Mouse (Mus musculus): Measurements from ENCODE around the gene Rela. TPM values are rescaled to one million over a fixed set of nuclear protein-coding genes. Genes with fewer than 3 reads are reported as not detected.

Gene Rela
- polyA plus RNA-seq, 1 experiment from 2014 or later = 28.7 TPM

DNA sequence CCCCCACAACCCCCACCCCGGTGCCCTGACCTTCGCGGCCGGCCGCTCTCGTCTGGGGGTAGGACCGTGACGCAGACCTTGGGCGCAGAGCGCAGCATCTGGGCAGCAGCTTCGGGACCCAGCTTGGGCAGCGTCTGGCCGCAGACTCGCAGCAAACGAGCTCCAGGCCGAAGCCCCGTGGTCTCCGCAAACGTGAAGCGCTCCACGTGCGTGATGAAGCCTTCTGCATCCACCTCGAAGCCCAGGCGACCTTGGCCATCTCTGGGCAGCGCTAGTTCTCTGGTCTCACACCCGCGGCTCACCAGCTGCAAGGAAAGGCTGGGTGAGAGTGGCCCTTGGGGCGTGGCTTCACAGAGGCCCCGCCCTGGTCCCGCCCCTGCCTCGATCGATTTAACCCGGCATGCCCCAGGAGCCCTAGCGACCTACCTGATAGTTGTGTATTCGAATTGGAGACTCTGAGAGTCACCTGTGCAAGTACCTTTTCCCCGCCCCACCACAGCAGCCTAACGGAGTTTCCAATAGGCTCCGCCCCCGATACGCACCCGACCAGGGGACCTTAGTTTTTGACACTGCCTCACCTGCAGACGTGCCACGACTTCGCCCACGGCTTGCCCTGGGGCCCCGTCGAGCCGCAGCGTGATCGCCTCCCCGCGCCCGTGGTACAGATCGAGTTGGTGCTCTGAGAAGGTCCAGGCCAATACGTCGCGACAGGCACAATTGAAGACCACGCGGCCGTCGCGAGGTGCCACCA is 16.9 kb downstream of the Rela start:
- Histone ChIP-seq H3K27me3 (ENCODE audit: control insufficient read depth, insufficient read depth, low read length) (no peaks in the 10 kb centered on the region), H3K4me1 (replicated peaks; ENCODE audit: control insufficient read depth, insufficient read depth) (no peaks in the 10 kb centered on the region), H3K9me3 (ENCODE audit: control insufficient read depth, low read length) (no peaks in the 10 kb centered on the region), H3K4me2 (replicated peaks; ENCODE audit: low read depth) (peak overlapping the region; percentile 56), H3K27ac (replicated peaks) (no peak overlapping the region), H3K4me3 (ENCODE audit: low read depth, low read length) (peak overlapping the region; percentile 26), H3K36me3 (ENCODE audit: control insufficient read depth, insufficient read depth, low read length) (peaks cover 8% of the 10 kb centered on the region; the same call in 1 of the 2 replicates), H3K9ac (ENCODE audit: low read length) (peak overlapping the region; percentile 23; the same call in 1 of the 2 replicates)
- ATAC-seq (ENCODE audit: low FRiP score, low TSS enrichment) (peak; percentile 77), DNase-seq (ENCODE audit: low spot score) (peak; percentile 79)
- no peak for TF ChIP-seq CTCF (IDR thresholded peaks at IDR 0.05; ENCODE audit: low read depth)
- no peak for TF ChIP-seq EP300 (optimal IDR thresholded peaks at IDR 0.05)
- WGBS = 25% methylated on average over 57 of the region's 62 CpGs

DNA sequence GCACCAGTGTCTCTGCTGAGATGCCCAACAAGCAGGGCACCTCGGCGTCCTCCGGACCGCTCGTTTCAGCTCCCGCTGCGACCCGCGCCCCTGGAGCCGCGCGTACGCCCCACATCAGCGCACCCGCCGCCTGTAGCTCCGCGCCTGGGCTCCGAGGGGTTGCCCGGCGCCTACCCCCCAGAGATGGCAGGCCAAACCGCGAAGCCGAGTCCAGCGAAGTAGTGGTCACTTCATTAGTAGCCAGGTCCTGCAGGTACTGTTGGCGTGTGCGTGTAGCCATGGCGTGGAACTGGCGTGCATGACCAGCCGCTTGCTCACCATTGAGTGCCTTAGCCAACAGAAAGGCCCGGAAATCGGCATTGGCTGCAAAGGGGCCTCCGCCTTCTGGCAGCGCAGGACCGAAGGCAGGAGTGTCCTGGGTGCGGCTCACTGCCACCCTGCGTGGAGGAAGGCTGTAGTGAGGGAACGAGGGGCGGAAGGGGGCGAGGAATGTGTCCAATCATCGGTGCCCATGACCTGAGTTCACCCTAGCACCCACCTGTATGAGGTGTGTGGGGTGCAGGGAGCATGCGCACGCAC is 17.5 kb downstream of the Rela start:
- Histone ChIP-seq H3K27me3 (ENCODE audit: control insufficient read depth, insufficient read depth, low read length) (no peaks in the 10 kb centered on the region), H3K36me3 (ENCODE audit: control insufficient read depth, insufficient read depth, low read length) (peaks cover 8% of the 10 kb centered on the region; the same call in 1 of the 2 replicates), H3K4me1 (replicated peaks; ENCODE audit: control insufficient read depth, insufficient read depth) (no peaks in the 10 kb centered on the region), H3K4me2 (replicated peaks; ENCODE audit: low read depth) (peak overlapping the region; percentile 56), H3K9me3 (ENCODE audit: control insufficient read depth, low read length) (no peaks in the 10 kb centered on the region), H3K9ac (ENCODE audit: low read length) (peak overlapping the region; percentile 18; the same call in 1 of the 2 replicates), H3K27ac (replicated peaks) (no peak overlapping the region), H3K4me3 (ENCODE audit: low read depth, low read length) (peak overlapping the region; percentile 26)
- TF ChIP-seq EP300 (optimal IDR thresholded peaks at IDR 0.05) = no peak
- no peak for TF ChIP-seq CTCF (IDR thresholded peaks at IDR 0.05; ENCODE audit: low read depth)
- WGBS = 36% methylated on average over 43 of the region's 43 CpGs
- DNase-seq (ENCODE audit: low spot score) (peak; percentile 56), ATAC-seq (ENCODE audit: low FRiP score, low TSS enrichment) (peak; percentile 27; the same call in 1 of the 2 replicates)

DNA sequence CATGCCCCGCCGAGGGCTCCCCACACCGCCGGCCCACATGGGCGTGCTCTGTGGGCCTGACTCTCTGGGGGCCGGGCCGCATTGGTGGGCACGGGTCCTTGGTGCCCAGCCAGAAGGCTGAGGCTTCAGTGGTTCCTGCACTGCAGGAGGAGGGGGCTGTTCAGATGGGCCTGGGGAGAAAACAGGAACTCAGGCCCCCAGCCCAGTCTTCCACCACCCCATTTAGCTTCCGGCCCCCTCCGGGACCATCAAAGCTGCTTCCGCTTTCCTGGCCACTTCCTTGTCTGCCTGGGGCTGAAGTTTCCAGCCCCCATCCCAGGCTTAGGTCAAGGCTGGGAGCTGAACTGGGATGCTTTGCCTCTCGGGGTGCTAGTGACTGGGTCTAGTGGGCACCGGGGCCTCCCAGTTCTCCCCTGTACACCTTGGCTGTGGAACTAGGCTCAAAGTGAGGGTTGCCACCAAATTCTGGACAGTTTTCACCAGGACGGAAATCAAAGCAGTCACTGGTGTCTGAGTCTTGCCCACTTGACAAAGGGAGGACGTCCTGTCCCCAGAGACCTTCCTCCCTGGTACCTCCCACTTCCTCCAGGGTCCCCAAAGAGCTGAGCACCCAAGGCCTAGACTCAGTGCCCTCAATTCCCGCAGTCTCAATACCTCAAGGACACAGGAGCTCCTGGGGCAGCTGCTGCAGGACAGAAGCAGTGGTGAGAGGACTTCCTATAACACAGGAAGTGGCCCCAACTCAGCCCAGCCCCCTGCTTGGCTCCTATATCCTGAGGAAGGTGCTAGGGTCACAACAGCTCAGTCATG is 23.9 kb downstream of the Rela start:
- H3K9ac ChIP-seq (ENCODE audit: low read length) = no peak overlapping the region
- DNase-seq (ENCODE audit: low spot score) = no peak
- 76% methylated on average over 16 of the region's 16 CpGs for WGBS
- H3K27me3 ChIP-seq (ENCODE audit: control insufficient read depth, insufficient read depth, low read length) = no peaks in the 10 kb centered on the region
- ATAC-seq (ENCODE audit: low FRiP score, low TSS enrichment) = no peak
- TF ChIP-seq EP300 (optimal IDR thresholded peaks at IDR 0.05) (no peak), CTCF (IDR thresholded peaks at IDR 0.05; ENCODE audit: low read depth) (no peak)
- H3K4me3 ChIP-seq (ENCODE audit: low read depth, low read length) = peak overlapping the region; percentile 4; the same call in 1 of the 2 replicates
- H3K4me1 ChIP-seq (replicated peaks; ENCODE audit: control insufficient read depth, insufficient read depth) = peaks cover 5% of the 10 kb centered on the region; the same call in 1 of the 2 replicates
- no peaks in the 10 kb centered on the region for H3K9me3 ChIP-seq (ENCODE audit: control insufficient read depth, low read length)
- peaks cover 4% of the 10 kb centered on the region for H3K36me3 ChIP-seq (ENCODE audit: control insufficient read depth, insufficient read depth, low read length)
- peak overlapping the region; percentile 31; the same call in 1 of the 2 replicates for H3K4me2 ChIP-seq (replicated peaks; ENCODE audit: low read depth)
- peak overlapping the region; percentile 45; the same call in 1 of the 2 replicates for H3K27ac ChIP-seq (replicated peaks)

DNA sequence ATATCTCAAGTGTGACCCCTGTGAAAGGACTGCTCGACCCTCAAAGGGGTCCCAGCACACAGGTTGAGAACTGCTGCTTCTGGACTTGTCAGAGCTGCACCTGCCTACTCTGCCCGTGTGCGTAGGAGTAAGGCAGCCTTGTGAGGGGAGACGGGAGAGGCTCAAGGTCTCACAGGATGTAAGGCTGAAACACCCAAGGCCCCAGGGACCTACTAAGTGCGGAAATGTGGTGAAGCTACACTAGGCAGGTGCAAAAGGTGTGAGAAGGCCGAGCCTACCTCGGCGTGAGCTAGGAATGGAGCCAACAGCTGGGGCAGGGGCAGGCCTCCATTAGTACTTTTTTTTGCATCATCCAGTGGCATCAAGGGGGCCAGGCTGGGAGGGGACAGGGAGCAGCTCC is 25.0 kb downstream of the Rela start:
- peak overlapping the region; percentile 53 for H3K4me3 ChIP-seq (ENCODE audit: low read depth, low read length)
- 69% methylated on average over 8 of the region's 8 CpGs for WGBS
- ATAC-seq (ENCODE audit: low FRiP score, low TSS enrichment) (no peak), DNase-seq (ENCODE audit: low spot score) (no peak)
- H3K27me3 ChIP-seq (ENCODE audit: control insufficient read depth, insufficient read depth, low read length) = no peaks in the 10 kb centered on the region
- TF ChIP-seq EP300 (optimal IDR thresholded peaks at IDR 0.05) (no peak), CTCF (IDR thresholded peaks at IDR 0.05; ENCODE audit: low read depth) (no peak)
- no peaks in the 10 kb centered on the region for H3K9me3 ChIP-seq (ENCODE audit: control insufficient read depth, low read length)
- H3K4me2 ChIP-seq (replicated peaks; ENCODE audit: low read depth) = peak overlapping the region; percentile 62
- peaks cover 5% of the 10 kb centered on the region; the same call in 1 of the 2 replicates for H3K4me1 ChIP-seq (replicated peaks; ENCODE audit: control insufficient read depth, insufficient read depth)
- H3K9ac ChIP-seq (ENCODE audit: low read length) = peak overlapping the region; percentile 68; the same call in 1 of the 2 replicates
- peaks cover 14% of the 10 kb centered on the region for H3K36me3 ChIP-seq (ENCODE audit: control insufficient read depth, insufficient read depth, low read length)
- H3K27ac ChIP-seq (replicated peaks) = peak overlapping the region; percentile 87

DNA sequence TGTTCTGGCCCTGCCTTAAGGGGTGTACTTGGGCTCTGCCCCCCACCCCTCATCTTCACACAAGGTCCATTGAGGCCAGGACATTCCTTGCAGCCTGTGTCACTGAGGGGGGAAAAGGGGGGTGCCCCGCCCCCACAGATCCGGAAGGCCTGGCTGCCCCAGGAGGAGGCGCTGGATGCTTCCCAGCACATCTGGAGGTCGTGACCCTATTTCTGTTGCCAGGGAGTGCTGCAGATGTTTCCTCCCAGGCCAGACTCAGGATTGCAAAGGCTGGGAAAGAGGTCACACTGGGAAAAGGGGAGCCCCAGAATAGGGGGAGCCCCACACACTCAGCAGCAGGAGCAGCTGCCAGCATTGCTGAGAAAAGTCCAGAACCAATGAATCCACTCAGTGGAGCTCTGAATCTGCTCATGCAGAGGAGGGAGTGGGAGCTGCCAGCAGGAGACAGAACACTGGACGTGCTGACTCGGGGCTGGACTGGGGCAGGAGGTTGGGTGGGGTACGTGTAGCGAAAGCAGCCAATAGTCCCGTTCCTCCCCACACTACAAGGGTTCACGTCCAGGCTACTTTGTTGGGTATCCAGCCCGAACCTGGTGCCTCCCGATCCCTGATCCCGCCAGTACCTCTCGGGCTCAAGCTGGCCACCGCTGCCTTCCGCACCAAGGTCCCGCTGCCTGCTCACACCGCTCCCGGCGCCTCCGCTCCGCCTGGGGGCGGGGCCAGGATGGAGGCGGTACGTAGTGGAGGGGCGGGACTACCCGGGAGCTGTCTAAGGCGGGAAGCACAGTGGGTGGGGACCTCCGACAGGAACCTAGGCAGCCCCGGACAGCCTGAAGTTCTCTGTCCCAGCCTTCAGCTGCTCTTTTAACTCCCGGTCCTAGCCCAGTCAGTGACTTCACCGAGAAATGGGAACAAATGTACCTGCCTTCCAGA is 26.0 kb downstream of the Rela start, which contains the start of gene Sipa1:
TSS of gene Sipa1 (minus strand) at position 727 of the 933 bp plus-strand sequence.
- no peaks in the 10 kb centered on the region for H3K27me3 ChIP-seq (ENCODE audit: control insufficient read depth, insufficient read depth, low read length)
- peaks cover 14% of the 10 kb centered on the region for H3K36me3 ChIP-seq (ENCODE audit: control insufficient read depth, insufficient read depth, low read length)
- H3K4me3 ChIP-seq (ENCODE audit: low read depth, low read length) = peak within 1 kb of the TSS; percentile 53
- 1% methylated on average over 30 of the region's 32 CpGs for WGBS
- DNase-seq (ENCODE audit: low spot score) = peak; percentile 96
- TF ChIP-seq CTCF (IDR thresholded peaks at IDR 0.05; ENCODE audit: low read depth) = peak; percentile 37; the same call in 1 of the 2 replicates
- TF ChIP-seq EP300 (optimal IDR thresholded peaks at IDR 0.05) = peak; percentile 54
- H3K27ac ChIP-seq (replicated peaks) = peak within 1 kb of the TSS; percentile 87
- H3K4me2 ChIP-seq (replicated peaks; ENCODE audit: low read depth) = peak within 1 kb of the TSS; percentile 62
- no peaks in the 10 kb centered on the region for H3K9me3 ChIP-seq (ENCODE audit: control insufficient read depth, low read length)
- ATAC-seq (ENCODE audit: low FRiP score, low TSS enrichment) = peak; percentile 92
- H3K4me1 ChIP-seq (replicated peaks; ENCODE audit: control insufficient read depth, insufficient read depth) = peaks cover 5% of the 10 kb centered on the region; the same call in 1 of the 2 replicates
- H3K9ac ChIP-seq (ENCODE audit: low read length) = peak within 1 kb of the TSS; percentile 68

All from stomach, postnatal 0 days (tissue).